Mouse (Mus musculus) heart, adult 2 months (tissue): Measurements from ENCODE around the gene Mllt3. TPM values are rescaled to one million over a fixed set of nuclear protein-coding genes. Genes with fewer than 3 reads are reported as not detected.

Experiments
- DNase-seq, 2 experiments: peaks; one replicate each; pipeline ENCODE4 v3.0.0; 2021
- H3K27ac ChIP-seq: fragments of 200-600 bp; 2 replicates; pipeline ENCODE4 v1.8.1; 2022
- H3K27me3 ChIP-seq: fragments of 200-500 bp; 2 replicates; pipeline ENCODE4 v1.6.1; 2012; ENCODE audit warnings: mild to moderate bottlenecking, low read length, inconsistent platforms, mixed read lengths; ENCODE audit not compliant: control insufficient read depth, insufficient read depth
- H3K36me3 ChIP-seq: fragments of 200-500 bp; 2 replicates; pipeline ENCODE4 v1.6.1; 2012; ENCODE audit warnings: low read length, inconsistent platforms; ENCODE audit not compliant: control insufficient read depth, insufficient read depth
- H3K4me1 ChIP-seq: fragments of 200-500 bp; 2 replicates; pipeline ENCODE4 v1.6.1; 2011; ENCODE audit warnings: low read length; ENCODE audit not compliant: control insufficient read depth, insufficient read depth
- H3K4me3 ChIP-seq: fragments of 200-600 bp; 2 replicates; pipeline ENCODE4 v1.8.1; 2022
- H3K79me2 ChIP-seq: fragments of 200-500 bp; replicated peaks from 2 replicates; pipeline ENCODE4 v1.6.1; 2012; ENCODE audit warnings: mild to moderate bottlenecking, inconsistent platforms, low read length, moderate library complexity, mixed read lengths; ENCODE audit not compliant: control insufficient read depth, insufficient read depth
- H3K9ac ChIP-seq: fragments of 200-500 bp; 2 replicates; pipeline ENCODE4 v1.6.1; 2012; ENCODE audit warnings: low read depth, mild to moderate bottlenecking, control low read depth, inconsistent platforms, low read length, mixed read lengths
- CTCF ChIP-seq: fragments of 200-600 bp; IDR thresholded peaks from 2 replicates; pipeline ENCODE4 v1.8.1; 2022; ENCODE audit warnings: antibody characterized with exemption, mild to moderate bottlenecking, moderate library complexity
- EP300 ChIP-seq: fragments of 200-500 bp; IDR thresholded peaks from 2 replicates; pipeline ENCODE4 v1.6.1; 2011; ENCODE audit warnings: low read depth, low read length, control low read depth; ENCODE audit not compliant: insufficient read depth
- POLR2A ChIP-seq: fragments of 200-500 bp; IDR thresholded peaks from 2 replicates; pipeline ENCODE4 v1.6.1; 2011; ENCODE audit warnings: mild to moderate bottlenecking, low read depth, low read length, control low read depth; ENCODE audit not compliant: insufficient read depth
- WGBS: fragments of 180-500 bp; shearing (Covaris S2); methylation state at CpG from one replicate; pipeline ENCODE4 v1.1.7; 2018; 5-methylcytosine and 5-hydroxymethylcytosine counted together
- intact Hi-C: fragments of 180-260 bp; cut with DNase I; formaldehyde crosslinking; loops from one replicate; pipeline ENCODE4 v1.15.1; 2025
- polyA plus RNA-seq: library from polyadenylated mRNA; depleted of rRNA; stranded (reverse); fragments of >200 nt; gene quantifications from 2 replicates; pipeline ENCODE4 v1.2.3, GENCODE M21; 2012
- total RNA-seq, 2 experiments: library from RNA; stranded (reverse); gene quantifications; 2 replicates each; pipeline ENCODE4 v1.2.3; 2021

Gene Mllt3
- total and polyA plus RNA-seq, 3 experiments: 3.8 to 15.2 (median 11.0) TPM

DNA sequence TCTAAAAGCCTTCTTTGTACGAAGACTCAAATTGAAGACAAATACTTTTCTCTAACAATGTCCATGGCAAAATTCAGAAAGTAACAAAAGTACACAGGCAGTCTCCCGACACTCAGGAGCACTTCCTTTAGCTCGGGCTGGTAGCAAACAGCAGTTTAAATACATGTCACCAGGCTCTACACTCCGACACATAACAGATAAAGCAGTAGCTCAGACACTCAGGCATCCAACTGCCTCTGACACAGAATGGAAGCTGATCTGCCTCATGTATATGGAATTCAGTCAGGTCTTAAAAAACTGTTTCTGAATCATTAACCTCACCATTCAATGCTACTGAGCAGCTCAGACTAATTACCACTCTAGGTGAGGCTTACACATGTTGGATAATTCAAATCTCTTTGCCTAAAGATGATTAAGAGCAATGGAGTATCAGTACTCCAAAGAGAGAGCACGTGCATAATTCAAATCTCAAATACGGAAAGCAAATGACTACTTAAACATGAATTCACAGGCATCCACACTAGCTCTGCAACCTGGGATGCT is 188.4 kb downstream of the Mllt3 start:
- intact Hi-C loops: no loop called here
- Histone ChIP-seq H3K27ac (no peak overlapping the region), H3K27me3 (no peaks in the 10 kb centered on the region), H3K9ac (no peak overlapping the region), H3K4me1 (peaks cover 1% of the 10 kb centered on the region; the same call in 1 of the 2 replicates), H3K36me3 (peaks cover 2% of the 10 kb centered on the region; the same call in 1 of the 2 replicates), H3K79me2 (no peaks in the 10 kb centered on the region), H3K4me3 (no peak overlapping the region)
- TF ChIP-seq CTCF: no peak
- TF ChIP-seq EP300: no peak
- no peak for TF ChIP-seq POLR2A
- 65% methylated on average over 6 of the region's 6 CpGs for WGBS
- DNase-seq: no peak

DNA sequence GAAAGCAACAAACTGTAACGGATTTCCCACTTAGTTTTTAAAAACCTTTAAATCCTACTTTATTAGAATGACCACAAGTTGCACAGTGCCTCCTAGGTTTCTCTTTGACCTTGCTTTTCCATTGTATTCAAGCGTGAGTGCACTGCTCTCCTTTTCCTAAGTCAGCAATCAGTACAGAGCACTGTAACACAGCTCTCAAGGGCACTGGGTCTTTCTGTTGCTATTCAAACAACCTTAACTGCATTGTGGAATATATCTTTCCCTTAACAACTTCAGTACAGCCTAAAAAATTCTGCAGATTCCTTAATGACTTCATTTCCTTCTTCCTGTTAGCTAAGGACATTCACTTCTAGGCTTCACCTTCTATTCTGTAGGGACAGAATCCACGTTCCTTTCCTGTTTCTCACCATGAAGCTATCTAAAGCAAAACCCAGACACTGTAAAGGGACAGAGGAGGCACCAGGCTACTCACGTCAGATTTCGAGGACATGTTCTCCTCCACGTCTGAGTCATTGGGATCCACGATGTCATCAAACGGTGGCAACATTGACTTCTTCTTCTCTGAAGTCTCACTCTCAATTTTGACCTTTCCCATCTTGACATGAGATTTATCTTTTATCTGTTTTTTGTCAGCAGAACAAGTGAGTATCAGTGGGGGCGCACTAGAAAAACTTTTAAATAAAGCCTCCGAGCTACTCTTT is 192.8 kb downstream of the Mllt3 start:
- no peak overlapping the region for H3K27ac ChIP-seq
- intact Hi-C loops: no loop called here
- no peaks in the 10 kb centered on the region for H3K27me3 ChIP-seq
- TF ChIP-seq POLR2A (no peak), CTCF (no peak), EP300 (no peak)
- no peak overlapping the region for H3K4me3 ChIP-seq
- no peaks in the 10 kb centered on the region for H3K79me2 ChIP-seq
- peaks cover 2% of the 10 kb centered on the region; the same call in 1 of the 2 replicates for H3K36me3 ChIP-seq
- WGBS: 45% methylated on average over 10 of the region's 10 CpGs
- H3K9ac ChIP-seq: no peak overlapping the region
- no peak for DNase-seq
- H3K4me1 ChIP-seq: peaks cover 1% of the 10 kb centered on the region; the same call in 1 of the 2 replicates

- Histone ChIP-seq H3K4me3 (no peak overlapping the region), H3K9ac (no peak overlapping the region), H3K4me1 (peaks cover 1% of the 10 kb centered on the region; the same call in 1 of the 2 replicates), H3K79me2 (no peaks in the 10 kb centered on the region), H3K27me3 (no peaks in the 10 kb centered on the region), H3K27ac (no peak overlapping the region), H3K36me3 (peaks cover 2% of the 10 kb centered on the region; the same call in 1 of the 2 replicates)
- intact Hi-C loops: no loop called here
- no peak for DNase-seq
- 91% methylated on average over 1 of the region's 1 CpGs for WGBS
- TF ChIP-seq EP300: no peak
- TF ChIP-seq POLR2A: no peak
- no peak for TF ChIP-seq CTCF
Observed at GRCm38 (mm10) chr4:87838716-87839115, 194.4 kb downstream of the Mllt3 start.

DNA sequence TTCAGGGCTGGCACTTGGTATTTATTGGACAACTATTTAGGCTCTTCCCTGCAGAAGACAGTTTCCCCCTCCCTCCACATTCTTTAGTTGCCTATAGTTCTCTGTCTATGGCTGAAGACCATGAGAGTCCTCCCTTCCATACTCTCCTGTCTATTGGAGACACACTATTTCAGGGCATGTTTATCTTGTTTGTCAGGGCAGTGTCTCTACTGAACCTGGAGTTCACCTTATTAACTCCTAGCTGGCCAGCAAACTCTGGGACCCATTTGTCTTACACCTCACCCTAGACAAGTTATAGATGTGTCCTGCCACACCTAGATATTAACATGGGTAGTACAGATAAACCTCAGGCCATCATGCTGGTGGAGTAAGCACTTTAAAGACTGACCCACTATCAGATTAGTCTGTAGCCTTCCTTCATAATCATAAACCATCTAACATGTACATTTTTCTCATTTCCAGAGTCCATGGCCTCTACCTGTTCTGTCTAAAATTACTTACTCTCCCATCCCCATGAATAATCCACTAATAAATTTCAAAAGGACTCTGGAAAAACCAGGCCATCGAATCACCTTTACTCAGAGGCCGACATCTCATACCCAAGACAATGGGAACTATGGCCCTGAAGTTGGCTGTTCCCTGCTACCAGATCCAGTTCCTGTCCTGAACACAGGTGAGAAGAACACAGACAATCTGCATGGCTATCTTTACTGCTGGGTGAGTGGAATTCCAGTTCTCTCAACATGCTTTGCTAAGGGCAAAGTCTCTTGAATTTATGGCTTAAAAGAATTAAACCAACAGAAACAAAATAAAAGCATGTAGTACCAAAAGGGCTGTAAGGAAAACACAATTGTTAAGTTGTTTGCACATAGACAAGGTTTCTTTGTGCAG is 195.4 kb downstream of the Mllt3 start:
- WGBS: 98% methylated on average over 2 of the region's 2 CpGs
- DNase-seq: no peak
- intact Hi-C loops: no loop called here
- no peak overlapping the region for H3K9ac ChIP-seq
- H3K4me3 ChIP-seq: no peak overlapping the region
- H3K4me1 ChIP-seq: peaks cover 1% of the 10 kb centered on the region; the same call in 1 of the 2 replicates
- peaks cover 2% of the 10 kb centered on the region; the same call in 1 of the 2 replicates for H3K36me3 ChIP-seq
- H3K27ac ChIP-seq: no peak overlapping the region
- no peaks in the 10 kb centered on the region for H3K27me3 ChIP-seq
- TF ChIP-seq CTCF (no peak), EP300 (no peak), POLR2A (no peak)
- no peaks in the 10 kb centered on the region for H3K79me2 ChIP-seq

GRCm38 (mm10) chr4:87836257-87836656 is 196.9 kb downstream of the Mllt3 start:
- peaks cover 2% of the 10 kb centered on the region; the same call in 1 of the 2 replicates for H3K36me3 ChIP-seq
- no peak for DNase-seq
- TF ChIP-seq CTCF (no peak), POLR2A (no peak), EP300 (no peak)
- WGBS: 79% methylated on average over 5 of the region's 5 CpGs
- intact Hi-C loops: no loop called here
- H3K4me1 ChIP-seq: peaks cover 1% of the 10 kb centered on the region; the same call in 1 of the 2 replicates
- no peaks in the 10 kb centered on the region for H3K27me3 ChIP-seq
- no peaks in the 10 kb centered on the region for H3K79me2 ChIP-seq
- H3K9ac ChIP-seq: no peak overlapping the region
- H3K27ac ChIP-seq: no peak overlapping the region
- H3K4me3 ChIP-seq: no peak overlapping the region
